Mouse (Mus musculus): ENCODE measurements around the gene Gfral.

The Gfral gene

DNA sequence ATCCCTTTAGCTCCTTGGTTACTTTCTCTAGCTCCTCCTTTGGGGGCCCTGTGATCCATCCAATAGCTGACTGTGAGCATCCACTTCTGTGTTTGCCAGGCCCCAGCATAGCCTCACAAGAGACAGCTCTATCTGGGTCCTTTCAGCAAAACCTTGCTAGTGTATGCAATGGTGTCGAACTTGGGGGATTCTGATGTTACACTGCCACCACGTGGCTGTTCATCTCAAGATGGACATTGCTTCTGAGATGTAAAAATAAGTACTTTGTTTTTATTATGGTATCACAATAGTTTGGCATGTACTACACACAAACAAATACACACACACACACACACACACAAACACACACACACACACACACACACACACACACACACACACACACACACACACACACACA lies 90.6 kb downstream of the Gfral start:
- CTCF ChIA-PET, result interaction anchor here (0.6 to 0.7 kb wide), 2 partner anchors 115 to 404 kb away, joined by 3 to 5 read pairs; no protein-coding TSS in a partner anchor
